Mouse (Mus musculus): ENCODE measurements around the gene Bcl7c. TPM values are rescaled to one million over a fixed set of nuclear protein-coding genes. Genes with fewer than 3 reads are reported as not detected.

The Bcl7c gene
- 35.6 and 36.8 TPM in 2 replicates for total RNA-seq (2012; rRNA removed)

GRCm38 (mm10) chr7:127708207-127709078 is at the start of gene Bcl7c:
Gene Bcl7c (minus strand): TSS chr7:127708933.
- TF ChIP-seq ZNF384 (IDR thresholded peaks at IDR 0.05; ENCODE audit: low read depth, low read length) = no peak
- no peak for TF ChIP-seq CHD2 (IDR thresholded peaks at IDR 0.05; ENCODE audit: low read depth, low read length)
- peak; percentile 23; the same call in 1 of the 2 replicates for TF ChIP-seq HCFC1 (IDR thresholded peaks at IDR 0.05; ENCODE audit: borderline replicate concordance, insufficient read depth, low read length)
- no peak for TF ChIP-seq ZC3H11A (IDR thresholded peaks at IDR 0.05; ENCODE audit: borderline replicate concordance, low read depth, low read length)
- TF ChIP-seq MAFK (IDR thresholded peaks at IDR 0.05; ENCODE audit: insufficient read depth, low read depth, low read length) = no peak
- H3K4me1 ChIP-seq (ENCODE audit: control insufficient read depth in 2 of 2, insufficient read depth in 2 of 2, low read length in 2 of 2, poor library complexity in 1 of 2) = peaks cover 7 to 24% of the 10 kb centered on the region in 2 experiments; a peak in 3 of 4 replicates
- H3K9me3 ChIP-seq (ENCODE audit: control insufficient read depth, insufficient read depth, low read depth, low read length) = no peaks in the 10 kb centered on the region
- H3K9ac ChIP-seq (ENCODE audit: insufficient read depth, low read depth, low read length, poor library complexity, severe bottlenecking) = peak within 1 kb of the TSS; percentile 83
- H3K4me3 ChIP-seq (ENCODE audit: insufficient read depth in 1 of 2, low read depth in 1 of 2, low read length in 2 of 2, poor library complexity in 1 of 2, severe bottlenecking in 1 of 2) = peak within 1 kb of the TSS; percentile 73 to 86
- peak within 1 kb of the TSS; percentile 84 for H3K27ac ChIP-seq (ENCODE audit: insufficient read depth, low read depth, low read length, poor library complexity, severe bottlenecking)
- in situ Hi-C loops (cut with MboI; ENCODE audit: low sequenced_read_pairs in 2 of 2, unreplicated experiment in 2 of 2) = no loop called here
- H3K36me3 ChIP-seq (ENCODE audit: control insufficient read depth, insufficient read depth, low read length, poor library complexity, severe bottlenecking) = peaks cover 14% of the 10 kb centered on the region; the same call in 1 of the 2 replicates
- peak; percentile 92 for DNase-seq (ENCODE audit: low read depth, low spot score)

- Histone ChIP-seq H3K4me1 (ENCODE audit: control insufficient read depth in 2 of 2, insufficient read depth in 2 of 2, low read length in 2 of 2, poor library complexity in 1 of 2) (peaks cover 3 to 41% of the 10 kb centered on the region in 2 experiments), H3K9ac (ENCODE audit: insufficient read depth, low read depth, low read length, poor library complexity, severe bottlenecking) (no peak overlapping the region), H3K4me3 (ENCODE audit: insufficient read depth in 1 of 2, low read depth in 1 of 2, low read length in 2 of 2, poor library complexity in 1 of 2, severe bottlenecking in 1 of 2) (no peak overlapping the region), H3K36me3 (ENCODE audit: control insufficient read depth, insufficient read depth, low read length, poor library complexity, severe bottlenecking) (peaks cover 88% of the 10 kb centered on the region), H3K27ac (ENCODE audit: insufficient read depth, low read depth, low read length, poor library complexity, severe bottlenecking) (peak overlapping the region; percentile 4; the same call in 1 of the 2 replicates), H3K9me3 (ENCODE audit: control insufficient read depth, insufficient read depth, low read depth, low read length) (no peaks in the 10 kb centered on the region)
- in situ Hi-C loops (cut with MboI; ENCODE audit: low sequenced_read_pairs in 2 of 2, unreplicated experiment in 2 of 2) = no loop called here
- no peak for TF ChIP-seq ZNF384 (IDR thresholded peaks at IDR 0.05; ENCODE audit: low read depth, low read length)
- no peak for TF ChIP-seq ZC3H11A (IDR thresholded peaks at IDR 0.05; ENCODE audit: borderline replicate concordance, low read depth, low read length)
- TF ChIP-seq MAFK (IDR thresholded peaks at IDR 0.05; ENCODE audit: insufficient read depth, low read depth, low read length) = no peak
- no peak for TF ChIP-seq HCFC1 (IDR thresholded peaks at IDR 0.05; ENCODE audit: borderline replicate concordance, insufficient read depth, low read length)
- TF ChIP-seq CHD2 (IDR thresholded peaks at IDR 0.05; ENCODE audit: low read depth, low read length) = no peak
- no peak for DNase-seq (ENCODE audit: low read depth, low spot score)
Observed at GRCm38 (mm10) chr7:127753741-127754140, 45.0 kb upstream of the Bcl7c start.

- Histone ChIP-seq H3K9ac (ENCODE audit: insufficient read depth, low read depth, low read length, poor library complexity, severe bottlenecking) (no peak overlapping the region), H3K27ac (ENCODE audit: insufficient read depth, low read depth, low read length, poor library complexity, severe bottlenecking) (no peak overlapping the region), H3K9me3 (ENCODE audit: control insufficient read depth, insufficient read depth, low read depth, low read length) (no peaks in the 10 kb centered on the region), H3K4me1 (ENCODE audit: control insufficient read depth in 2 of 2, insufficient read depth in 2 of 2, low read length in 2 of 2, poor library complexity in 1 of 2) (peaks cover 3 to 41% of the 10 kb centered on the region in 2 experiments), H3K4me3 (ENCODE audit: insufficient read depth in 1 of 2, low read depth in 1 of 2, low read length in 2 of 2, poor library complexity in 1 of 2, severe bottlenecking in 1 of 2) (no peak overlapping the region), H3K36me3 (ENCODE audit: control insufficient read depth, insufficient read depth, low read length, poor library complexity, severe bottlenecking) (peaks cover 90% of the 10 kb centered on the region)
- in situ Hi-C loops (cut with MboI; ENCODE audit: low sequenced_read_pairs in 2 of 2, unreplicated experiment in 2 of 2) = no loop called here
- TF ChIP-seq HCFC1 (IDR thresholded peaks at IDR 0.05; ENCODE audit: borderline replicate concordance, insufficient read depth, low read length) (no peak), ZC3H11A (IDR thresholded peaks at IDR 0.05; ENCODE audit: borderline replicate concordance, low read depth, low read length) (no peak)
- no peak for DNase-seq (ENCODE audit: low read depth, low spot score)
Observed at GRCm38 (mm10) chr7:127753158-127753557, 44.4 kb upstream of the Bcl7c start.

- no peak for DNase-seq (ENCODE audit: low read depth, low spot score)
- Histone ChIP-seq H3K27ac (ENCODE audit: insufficient read depth, low read depth, low read length, poor library complexity, severe bottlenecking) (no peak overlapping the region), H3K9me3 (ENCODE audit: control insufficient read depth, insufficient read depth, low read depth, low read length) (no peaks in the 10 kb centered on the region), H3K9ac (ENCODE audit: insufficient read depth, low read depth, low read length, poor library complexity, severe bottlenecking) (peak overlapping the region; percentile 20), H3K4me3 (ENCODE audit: insufficient read depth in 1 of 2, low read depth in 1 of 2, low read length in 2 of 2, poor library complexity in 1 of 2, severe bottlenecking in 1 of 2) (peak overlapping the region in 1 of 2 experiments; percentile 49; a peak in 2 of 4 replicates), H3K36me3 (ENCODE audit: control insufficient read depth, insufficient read depth, low read length, poor library complexity, severe bottlenecking) (peaks cover 81% of the 10 kb centered on the region), H3K4me1 (ENCODE audit: control insufficient read depth in 2 of 2, insufficient read depth in 2 of 2, low read length in 2 of 2, poor library complexity in 1 of 2) (peaks cover 3 to 41% of the 10 kb centered on the region in 2 experiments)
- in situ Hi-C loops (cut with MboI; ENCODE audit: low sequenced_read_pairs in 2 of 2, unreplicated experiment in 2 of 2) = no loop called here
- no peak for TF ChIP-seq ZC3H11A (IDR thresholded peaks at IDR 0.05; ENCODE audit: borderline replicate concordance, low read depth, low read length)
- no peak for TF ChIP-seq MAFK (IDR thresholded peaks at IDR 0.05; ENCODE audit: insufficient read depth, low read depth, low read length)
Observed at GRCm38 (mm10) chr7:127752069-127752468, 43.3 kb upstream of the Bcl7c start.
